Mouse (Mus musculus) limb, embryonic 10.5 days (tissue): ENCODE measurements around the gene Dnm3. TPM values are rescaled to one million over a fixed set of nuclear protein-coding genes. Genes with fewer than 3 reads are reported as not detected.
A peak's percentile ranks its signal among the peaks of the same experiment; 100 is the strongest.

Experiments
- DNase-seq: peaks from one replicate; pipeline ENCODE4 v3.0.0-alpha.2; 2017; ENCODE audit warnings: low spot score
- H3K27ac ChIP-seq: fragments of 300-500 bp; sonication (generic); 2 replicates; pipeline ENCODE4 v1.5.1; 2016; ENCODE audit warnings: mild to moderate bottlenecking
- H3K27me3 ChIP-seq: fragments of 300-500 bp; sonication (generic); 2 replicates; pipeline ENCODE4 v1.6.1; 2016; ENCODE audit warnings: low read depth, mild to moderate bottlenecking; ENCODE audit not compliant: poor library complexity, severe bottlenecking
- H3K36me3 ChIP-seq: fragments of 300-500 bp; sonication (generic); 2 replicates; pipeline ENCODE4 v1.6.1; 2016; ENCODE audit warnings: mild to moderate bottlenecking, moderate library complexity
- H3K4me1 ChIP-seq: fragments of 300-500 bp; sonication (generic); 2 replicates; pipeline ENCODE4 v1.6.1; 2016
- H3K4me3 ChIP-seq: fragments of 300-500 bp; sonication (generic); 2 replicates; pipeline ENCODE4 v1.5.1; 2016; ENCODE audit warnings: mild to moderate bottlenecking, moderate library complexity
- H3K9me3 ChIP-seq: fragments of 300-500 bp; sonication (generic); replicated peaks from 2 replicates; pipeline ENCODE4 v1.6.1; 2016; ENCODE audit warnings: mild to moderate bottlenecking
- WGBS: fragments of 180-500 bp; shearing (Covaris S2); methylation state at CpG from one replicate; pipeline ENCODE4 v1.1.7; 2016; 5-methylcytosine and 5-hydroxymethylcytosine counted together
- polyA plus RNA-seq: library from polyadenylated mRNA; unstranded; fragments of >200 nt; fragmentation: Nextera tagmentation; extraction: Ambion mirVana; gene quantifications from 2 replicates; pipeline ENCODE4 v1.2.1, GENCODE M21; 2016

Gene Dnm3
- polyA plus RNA-seq, 1 experiment from 2014 or later, result 11.6 TPM

DNA sequence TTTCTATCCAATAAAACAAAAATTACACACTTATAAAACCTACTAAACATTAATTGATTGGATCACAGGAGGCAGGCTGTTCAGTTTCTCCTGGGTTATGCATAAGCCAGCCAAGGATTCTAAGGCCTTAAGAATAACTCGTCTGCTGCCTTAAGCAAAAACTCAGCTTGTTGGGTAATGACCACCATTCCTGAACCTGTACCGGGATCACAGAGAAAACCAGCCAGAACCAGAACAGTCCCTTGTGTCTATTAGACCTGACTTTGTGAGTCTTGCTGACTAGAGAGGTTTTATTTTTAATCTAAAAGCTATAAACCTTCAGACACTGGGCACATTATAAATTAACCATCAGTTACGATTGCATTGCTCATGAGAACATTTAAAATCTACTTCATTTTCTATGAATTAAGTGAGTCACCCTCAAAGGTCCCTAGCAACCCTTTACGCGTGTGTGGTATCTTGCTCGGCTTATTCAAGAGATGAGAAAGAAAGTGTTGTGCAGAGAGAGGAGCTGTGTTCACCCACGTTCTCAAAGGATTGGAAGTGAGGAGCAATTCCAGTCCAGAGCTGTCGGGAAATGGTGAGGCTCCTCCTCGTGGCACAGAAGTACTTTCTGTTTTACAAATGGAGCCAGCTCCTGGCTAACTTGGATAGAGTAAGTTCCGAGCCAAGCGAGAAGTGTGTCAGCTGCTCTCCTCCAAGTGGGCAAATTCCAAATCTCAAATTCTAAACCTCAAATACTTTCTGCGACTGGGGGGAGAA is 178.1 kb downstream of the Dnm3 start:
- 87% methylated on average over 12 of the region's 12 CpGs for WGBS
- Histone ChIP-seq H3K9me3 (no peaks in the 10 kb centered on the region), H3K4me3 (no peak overlapping the region), H3K27ac (no peak overlapping the region), H3K4me1 (peaks cover 17% of the 10 kb centered on the region), H3K36me3 (no peaks in the 10 kb centered on the region), H3K27me3 (no peaks in the 10 kb centered on the region)
- no peak for DNase-seq

DNA sequence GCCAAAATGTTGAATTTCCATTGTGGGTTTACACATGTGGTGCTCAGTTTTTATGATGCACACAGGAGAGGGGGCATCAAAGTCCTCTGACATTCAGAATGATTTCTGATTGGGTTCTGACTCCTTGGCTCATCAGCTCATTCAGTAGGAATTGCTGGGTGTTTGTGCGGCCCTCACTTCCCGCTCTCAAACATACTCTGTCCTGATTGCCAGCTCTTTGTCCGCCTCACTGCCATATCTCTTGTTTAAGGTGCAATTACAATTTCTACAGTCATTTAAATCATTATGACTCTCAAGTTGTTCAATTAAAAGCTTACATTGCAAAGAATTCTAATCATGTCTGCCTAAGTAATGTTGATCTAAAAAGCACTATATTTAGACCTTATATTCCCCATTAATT is 179.3 kb downstream of the Dnm3 start:
- 90% methylated on average over 3 of the region's 3 CpGs for WGBS
- Histone ChIP-seq H3K27ac (no peak overlapping the region), H3K27me3 (no peaks in the 10 kb centered on the region), H3K4me1 (peaks cover 17% of the 10 kb centered on the region), H3K9me3 (no peaks in the 10 kb centered on the region), H3K36me3 (no peaks in the 10 kb centered on the region), H3K4me3 (no peak overlapping the region)
- no peak for DNase-seq

DNA sequence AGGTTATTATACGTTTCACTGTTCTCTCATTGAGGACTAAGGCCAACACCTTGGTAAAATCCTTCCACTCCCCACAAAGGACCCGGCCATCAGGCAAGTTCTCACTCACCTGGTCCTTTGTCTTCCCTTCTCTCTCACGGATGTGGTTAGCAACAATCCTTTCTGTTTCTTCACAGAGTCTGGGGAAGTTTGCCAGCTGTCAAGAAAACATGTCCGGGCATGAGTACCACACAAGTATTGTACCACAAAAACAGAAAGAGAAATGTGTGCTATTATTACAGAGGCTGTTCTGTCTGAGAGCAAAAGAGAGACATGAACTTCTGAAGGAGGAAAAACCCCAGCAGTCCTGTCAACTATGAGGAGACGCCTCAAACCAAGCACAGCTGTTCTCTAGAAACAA is 182.4 kb downstream of the Dnm3 start:
- Histone ChIP-seq H3K4me1 (no peaks in the 10 kb centered on the region), H3K4me3 (no peak overlapping the region), H3K27ac (no peak overlapping the region), H3K36me3 (no peaks in the 10 kb centered on the region), H3K9me3 (no peaks in the 10 kb centered on the region), H3K27me3 (no peaks in the 10 kb centered on the region)
- 86% methylated on average over 5 of the region's 5 CpGs for WGBS
- DNase-seq, result no peak

DNA sequence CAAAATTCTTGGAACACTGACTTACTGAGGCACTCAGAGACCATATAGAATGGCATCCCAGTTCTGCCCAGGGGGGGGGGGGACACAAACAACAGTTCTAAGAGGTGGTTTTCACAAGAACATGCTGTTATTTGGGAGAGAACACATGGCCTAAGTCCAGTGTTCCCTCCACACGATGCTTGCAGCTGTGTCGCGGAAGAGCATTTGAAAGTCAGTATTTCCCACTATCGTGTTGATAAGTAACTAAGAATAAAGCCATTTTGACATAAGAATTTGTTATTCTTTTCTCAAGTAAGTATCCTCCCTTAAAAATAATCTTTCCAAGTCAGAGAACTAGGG is 183.3 kb downstream of the Dnm3 start:
- H3K4me1 ChIP-seq, result no peaks in the 10 kb centered on the region
- H3K4me3 ChIP-seq, result no peak overlapping the region
- no peaks in the 10 kb centered on the region for H3K9me3 ChIP-seq
- 94% methylated on average over 4 of the region's 4 CpGs for WGBS
- no peaks in the 10 kb centered on the region for H3K36me3 ChIP-seq
- no peak for DNase-seq
- no peaks in the 10 kb centered on the region for H3K27me3 ChIP-seq
- no peak overlapping the region for H3K27ac ChIP-seq

DNA sequence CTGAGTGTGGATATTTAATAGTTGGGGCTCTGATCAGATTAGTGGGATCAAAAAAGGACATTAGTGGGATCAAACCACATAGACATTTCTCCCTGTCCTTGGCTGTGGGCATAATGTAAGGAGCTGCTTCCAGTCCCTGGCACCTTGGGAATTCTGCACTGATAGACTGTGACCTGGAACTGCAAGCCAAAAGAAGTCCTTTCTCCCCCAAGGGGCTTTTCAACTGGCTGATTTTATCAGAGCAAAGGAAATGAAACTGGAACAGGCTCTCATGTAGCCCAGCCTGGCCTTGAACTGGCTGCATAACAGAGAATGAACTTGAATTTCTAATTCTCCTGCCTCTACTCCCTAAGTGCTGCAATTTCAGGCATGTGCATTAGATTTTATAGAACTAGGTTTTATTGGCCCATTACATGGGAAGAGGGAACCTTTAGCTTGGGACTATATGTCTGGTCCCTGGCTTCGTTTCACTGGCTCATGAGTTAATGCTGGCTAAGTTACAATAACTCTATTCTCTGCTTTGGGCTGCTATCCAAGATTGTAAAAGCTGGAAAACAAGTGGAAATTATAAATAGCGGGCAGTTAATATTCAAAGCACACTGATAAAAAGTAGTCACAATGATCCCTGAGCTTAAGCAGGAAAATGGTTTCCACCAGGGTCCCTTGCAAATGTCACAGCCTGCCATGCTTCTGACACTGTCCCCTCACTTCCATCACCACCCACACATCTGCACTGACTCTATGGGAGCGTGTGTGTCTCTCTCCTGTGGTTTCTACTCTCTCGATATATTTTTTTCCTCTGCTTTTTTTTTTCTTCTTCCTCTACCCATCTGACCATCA is 183.9 kb downstream of the Dnm3 start:
- no peak for DNase-seq
- Histone ChIP-seq H3K36me3 (no peaks in the 10 kb centered on the region), H3K9me3 (no peaks in the 10 kb centered on the region), H3K27ac (no peak overlapping the region), H3K4me3 (no peak overlapping the region), H3K27me3 (no peaks in the 10 kb centered on the region), H3K4me1 (no peaks in the 10 kb centered on the region)
- 87% methylated on average over 4 of the region's 4 CpGs for WGBS

DNA sequence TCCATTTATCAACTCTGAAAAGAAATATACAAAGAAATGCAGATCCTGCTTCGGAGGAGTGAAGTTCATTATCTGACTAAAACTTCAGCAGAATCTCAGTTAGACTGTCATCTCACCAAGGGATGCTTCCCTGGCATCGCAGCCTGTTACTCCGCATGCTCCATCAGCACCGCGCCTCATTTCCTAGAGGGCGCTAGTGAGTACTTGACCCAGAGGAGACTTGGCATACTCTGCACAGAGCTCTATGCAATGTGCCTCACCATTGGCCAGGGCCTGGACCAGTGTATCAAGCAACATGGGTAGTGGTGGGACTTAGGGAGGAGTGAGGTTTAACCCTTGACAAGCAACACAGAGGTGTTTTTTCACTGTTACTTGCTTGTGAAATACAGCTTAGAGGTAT is 190.9 kb downstream of the Dnm3 start:
- Histone ChIP-seq H3K9me3 (no peaks in the 10 kb centered on the region), H3K27ac (peak overlapping the region; percentile 62; the same call in 1 of the 2 replicates), H3K4me1 (peaks cover 12% of the 10 kb centered on the region), H3K27me3 (no peaks in the 10 kb centered on the region), H3K36me3 (no peaks in the 10 kb centered on the region), H3K4me3 (no peak overlapping the region)
- no peak for DNase-seq
- WGBS, result 55% methylated on average over 6 of the region's 6 CpGs

DNA sequence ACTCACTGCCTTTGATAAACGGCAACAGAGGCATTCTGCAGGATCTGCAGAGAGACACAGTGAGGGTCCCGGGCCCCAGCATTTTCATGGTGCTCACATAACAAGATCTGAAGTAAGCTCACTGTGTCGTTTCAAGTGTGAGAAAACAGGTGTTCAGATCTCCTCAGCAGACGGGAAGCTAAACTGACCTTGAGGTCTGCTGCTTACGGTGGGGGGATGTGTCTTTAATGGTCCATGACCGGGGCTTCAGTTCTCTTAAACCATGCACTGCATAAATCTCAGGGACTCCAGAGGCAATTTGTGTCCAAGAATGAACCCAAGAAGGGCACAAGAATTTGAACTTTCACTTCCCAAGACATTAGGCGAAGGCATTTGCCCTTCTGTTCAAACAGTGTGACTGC is 195.9 kb downstream of the Dnm3 start:
- 12% methylated on average over 7 of the region's 7 CpGs for WGBS
- H3K4me1 ChIP-seq, result peaks cover 36% of the 10 kb centered on the region
- no peak overlapping the region for H3K4me3 ChIP-seq
- no peaks in the 10 kb centered on the region for H3K9me3 ChIP-seq
- no peaks in the 10 kb centered on the region for H3K27me3 ChIP-seq
- peak; percentile 65 for DNase-seq
- H3K27ac ChIP-seq, result peak overlapping the region; percentile 81
- no peaks in the 10 kb centered on the region for H3K36me3 ChIP-seq

DNA sequence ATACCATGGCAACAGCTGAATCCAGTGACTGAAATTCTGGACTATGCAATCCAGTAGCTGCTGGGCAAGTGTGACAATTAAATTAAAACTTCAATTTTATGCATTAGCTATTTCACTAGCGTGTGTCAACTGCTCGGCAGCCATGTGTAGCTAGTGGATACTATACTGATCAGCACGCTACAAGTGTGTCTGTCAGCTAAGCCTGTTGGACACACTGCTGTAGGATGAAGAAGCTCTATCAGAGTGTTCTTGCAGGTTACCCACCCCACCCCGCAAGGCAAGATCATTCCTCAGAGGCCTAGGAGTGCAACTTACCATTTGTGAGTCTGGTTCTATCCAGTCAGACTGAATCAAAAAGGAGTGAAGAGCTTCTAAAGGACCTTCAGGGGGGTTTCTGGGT is 197.8 kb downstream of the Dnm3 start:
- H3K27ac ChIP-seq, result peak overlapping the region; percentile 64; the same call in 1 of the 2 replicates
- H3K9me3 ChIP-seq, result no peaks in the 10 kb centered on the region

DNA sequence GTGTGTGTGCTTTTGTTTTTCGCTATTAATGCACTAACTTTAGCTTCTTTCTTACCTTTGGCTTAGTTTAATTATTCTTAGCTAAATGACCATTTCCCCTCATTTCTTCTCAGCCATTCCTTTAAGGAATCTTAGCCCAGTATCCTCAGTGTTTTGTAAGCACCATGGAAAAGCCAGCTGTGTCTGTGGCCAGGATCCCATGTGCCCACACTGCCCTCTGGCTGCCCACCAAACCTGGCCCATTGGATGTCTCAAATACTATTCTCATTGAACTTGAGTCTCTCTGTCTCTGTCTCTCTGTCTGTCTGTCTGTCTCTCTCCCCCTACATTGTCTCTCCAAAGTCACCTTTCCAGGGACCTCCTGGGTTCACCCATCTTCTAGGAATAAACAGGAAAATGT is 201.8 kb downstream of the Dnm3 start:
- Histone ChIP-seq H3K27ac (peak overlapping the region; percentile 61), H3K27me3 (no peaks in the 10 kb centered on the region)

More for the DNA sequence above, 197.8 kb downstream of the Dnm3 start:
- DNase-seq, result no peak
- H3K4me1 ChIP-seq, result peaks cover 53% of the 10 kb centered on the region
- H3K4me3 ChIP-seq, result no peak overlapping the region
- no peaks in the 10 kb centered on the region for H3K36me3 ChIP-seq
- H3K27me3 ChIP-seq, result no peaks in the 10 kb centered on the region
- 94% methylated on average over 4 of the region's 4 CpGs for WGBS

DNA sequence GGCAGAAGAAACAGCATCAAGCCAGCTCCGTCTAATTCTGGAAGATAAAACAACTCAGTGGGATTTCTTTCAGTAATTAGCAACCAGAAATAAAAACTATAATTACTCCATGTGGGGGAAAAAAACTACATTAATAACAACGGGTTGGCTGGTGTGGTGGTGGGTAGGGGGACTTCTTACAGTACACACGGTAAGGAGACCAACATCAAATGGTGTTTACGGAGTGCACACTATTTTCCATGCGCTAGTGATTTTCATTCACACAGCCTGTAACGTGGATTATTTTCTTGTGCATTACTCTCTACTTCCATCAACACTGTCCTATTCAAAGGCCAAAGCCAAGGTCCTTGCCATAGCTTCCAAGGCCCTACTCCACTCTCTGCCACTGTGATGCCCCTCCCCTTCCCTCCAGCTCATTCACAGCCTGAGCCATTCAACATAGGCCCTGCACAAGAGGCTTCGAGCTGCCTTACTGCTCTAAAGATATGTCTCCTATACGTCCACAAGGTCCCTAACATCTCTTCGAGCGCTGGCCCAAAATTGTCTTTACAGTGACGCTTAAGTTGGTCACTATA is 203.1 kb downstream of the Dnm3 start:
- Histone ChIP-seq H3K27ac (peak overlapping the region; percentile 61; the same call in 1 of the 2 replicates), H3K9me3 (no peaks in the 10 kb centered on the region), H3K4me3 (no peak overlapping the region), H3K36me3 (no peaks in the 10 kb centered on the region), H3K4me1 (peaks cover 38% of the 10 kb centered on the region), H3K27me3 (no peaks in the 10 kb centered on the region)
- no peak for DNase-seq
- WGBS, result 90% methylated on average over 11 of the region's 11 CpGs

More for the DNA sequence above, 201.8 kb downstream of the Dnm3 start:
- DNase-seq, result no peak
- Histone ChIP-seq H3K4me1 (peaks cover 47% of the 10 kb centered on the region), H3K36me3 (no peaks in the 10 kb centered on the region), H3K4me3 (no peak overlapping the region), H3K9me3 (no peaks in the 10 kb centered on the region)
- 90% methylated on average over 1 of the region's 1 CpGs for WGBS

DNA sequence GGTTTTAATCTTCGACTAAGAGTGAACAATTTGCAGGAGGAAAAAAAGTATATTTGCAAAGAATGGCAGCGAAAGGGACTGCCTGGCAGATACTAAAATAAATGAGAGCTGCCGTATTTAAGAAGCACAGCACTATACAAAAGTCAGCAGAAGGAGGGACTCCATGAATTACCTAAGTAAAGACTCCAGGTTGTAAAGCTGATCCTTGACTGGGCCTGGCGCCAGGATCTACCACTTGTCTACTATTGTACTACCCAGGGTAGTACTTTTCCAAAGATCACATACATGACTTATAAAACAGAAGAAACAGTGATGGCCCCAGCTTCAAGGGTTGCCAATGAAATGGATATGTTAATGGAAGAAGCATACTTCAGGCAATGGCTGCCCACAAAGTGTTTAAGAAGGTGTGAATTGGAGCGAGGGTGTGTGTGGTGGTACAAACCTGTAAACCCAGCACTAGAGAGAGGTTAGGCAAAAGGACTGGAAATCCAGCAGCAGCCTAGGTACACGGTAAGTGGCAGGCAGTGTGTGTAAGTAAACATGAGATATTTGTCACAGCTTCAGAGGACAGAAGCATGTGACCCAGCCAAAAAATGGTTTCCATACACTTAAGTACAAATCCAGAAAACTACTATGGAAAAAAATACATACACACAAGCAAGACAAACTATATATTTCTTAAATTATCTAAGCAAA is 220.8 kb downstream of the Dnm3 start:
- no peaks in the 10 kb centered on the region for H3K27me3 ChIP-seq
- no peaks in the 10 kb centered on the region for H3K36me3 ChIP-seq
- DNase-seq, result no peak
- WGBS, result 84% methylated on average over 6 of the region's 6 CpGs
- H3K4me3 ChIP-seq, result no peak overlapping the region
- no peak overlapping the region for H3K27ac ChIP-seq
- H3K4me1 ChIP-seq, result peaks cover 48% of the 10 kb centered on the region
- no peaks in the 10 kb centered on the region for H3K9me3 ChIP-seq

DNA sequence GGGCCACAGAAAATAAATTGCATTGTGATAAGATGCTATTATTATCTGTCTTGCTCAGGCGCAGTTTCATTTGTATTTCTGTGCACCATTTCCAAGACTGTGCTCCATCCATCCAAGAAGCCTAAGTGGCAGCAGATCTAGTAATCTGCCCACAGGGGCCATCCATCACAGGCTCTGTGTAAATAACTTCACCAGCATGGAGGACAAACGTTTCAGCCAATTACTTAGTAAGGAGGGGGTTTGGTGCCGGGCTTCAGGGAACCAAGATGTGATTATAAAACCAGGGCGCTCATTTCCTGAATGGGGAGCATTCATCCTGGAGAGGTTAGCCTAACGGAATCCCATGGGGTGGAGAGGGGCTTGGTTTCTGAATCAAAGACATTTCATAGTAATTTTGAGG is 222.9 kb downstream of the Dnm3 start:
- peak; percentile 57 for DNase-seq
- Histone ChIP-seq H3K27me3 (no peaks in the 10 kb centered on the region), H3K4me1 (peaks cover 44% of the 10 kb centered on the region), H3K9me3 (no peaks in the 10 kb centered on the region), H3K4me3 (no peak overlapping the region), H3K36me3 (no peaks in the 10 kb centered on the region), H3K27ac (peak overlapping the region; percentile 84)
- WGBS, result 14% methylated on average over 5 of the region's 5 CpGs
